Mouse (Mus musculus) neutrophil, adult 59 days (primary cell): ENCODE results near the gene Ndufaf2. TPM values are rescaled to one million over a fixed set of nuclear protein-coding genes. Genes with fewer than 3 reads are reported as not detected.

ENCODE experiments used
- total RNA-seq, 2 experiments: library from RNA; stranded (reverse); gene quantifications; 1 replicate in 1 of 2; 2 replicates in 1 of 2; pipeline ENCODE4 v1.2.4; 2023

The Ndufaf2 gene
- 1 to 10 TPM; 1.7 to 4.7 TPM for total RNA-seq

DNA sequence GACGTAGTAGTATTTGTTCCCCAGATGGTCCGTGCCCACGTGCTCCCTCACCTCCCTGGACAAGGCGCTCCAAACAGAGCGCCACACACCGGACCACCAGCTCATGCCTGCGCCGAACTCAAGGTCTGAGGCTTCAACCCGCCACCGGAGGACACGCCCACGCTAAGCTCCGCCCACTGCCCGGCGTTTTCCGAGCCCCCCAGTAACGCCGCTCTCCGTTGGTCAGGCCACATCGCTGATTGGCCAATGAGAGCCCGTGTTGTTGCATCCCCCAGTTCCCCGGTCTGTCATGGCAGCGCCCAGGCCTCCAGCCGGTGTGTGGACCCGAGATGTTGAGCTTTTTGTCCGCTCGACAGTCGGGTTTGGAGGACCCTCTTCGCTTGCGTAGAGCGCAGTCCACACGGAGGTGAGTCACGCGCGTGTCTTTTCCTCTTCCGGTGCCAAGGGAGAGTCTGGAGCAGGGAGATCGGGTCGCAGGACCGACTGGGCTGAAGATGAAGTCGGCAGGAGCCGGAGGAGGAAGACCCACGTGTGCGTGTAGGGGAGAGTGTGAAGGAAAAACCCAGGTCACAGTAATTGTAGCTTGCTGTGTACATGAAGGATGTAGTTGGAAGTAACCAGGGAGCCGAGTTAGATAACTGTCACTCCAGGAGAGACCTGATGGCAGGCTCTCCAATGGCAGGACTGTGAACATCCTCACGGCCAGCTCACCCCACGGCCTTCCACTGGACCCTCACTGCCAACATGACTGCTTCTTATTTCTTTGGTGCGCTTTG is at the start of gene Ndufaf2, which contains the start of gene Ercc8:
Ndufaf2 (minus strand) TSS at position 159 of the 776 bp plus-strand sequence.
Ercc8 (plus strand) TSS at position 267 of the 776 bp plus-strand sequence.

GRCm38 (mm10) chr13:108044222-108044941 is 114.0 kb downstream of the Ndufaf2 start, which contains the start of gene Smim15:
Gene Smim15, plus strand, starts transcription at chr13:108044446.

Other genes with a start within 250 kb of the Ndufaf2 start
- gene Smim15, start 114.2 kb downstream of the Ndufaf2 start, total RNA-seq: 10 to 100 TPM; 21.8 to 30.9 TPM
- gene Ercc8, start 108 bp upstream of the Ndufaf2 start, total RNA-seq: 1 to 10 TPM; 6.5 to 7.0 TPM
- 1 to 10 TPM; 6.0 to 7.5 TPM for gene Elovl7, start 55.8 kb upstream of the Ndufaf2 start, total RNA-seq
- gene Depdc1b, start 157.7 kb upstream of the Ndufaf2 start, total RNA-seq: 10 to 100 TPM; 41.2 to 43.5 TPM